Mouse (Mus musculus): Measurements from ENCODE around the gene Slc47a2. TPM values are rescaled to one million over a fixed set of nuclear protein-coding genes. Genes with fewer than 3 reads are reported as not detected.

The Slc47a2 gene
- polyA plus RNA-seq, 1 experiment from 2014 or later = not detected

DNA sequence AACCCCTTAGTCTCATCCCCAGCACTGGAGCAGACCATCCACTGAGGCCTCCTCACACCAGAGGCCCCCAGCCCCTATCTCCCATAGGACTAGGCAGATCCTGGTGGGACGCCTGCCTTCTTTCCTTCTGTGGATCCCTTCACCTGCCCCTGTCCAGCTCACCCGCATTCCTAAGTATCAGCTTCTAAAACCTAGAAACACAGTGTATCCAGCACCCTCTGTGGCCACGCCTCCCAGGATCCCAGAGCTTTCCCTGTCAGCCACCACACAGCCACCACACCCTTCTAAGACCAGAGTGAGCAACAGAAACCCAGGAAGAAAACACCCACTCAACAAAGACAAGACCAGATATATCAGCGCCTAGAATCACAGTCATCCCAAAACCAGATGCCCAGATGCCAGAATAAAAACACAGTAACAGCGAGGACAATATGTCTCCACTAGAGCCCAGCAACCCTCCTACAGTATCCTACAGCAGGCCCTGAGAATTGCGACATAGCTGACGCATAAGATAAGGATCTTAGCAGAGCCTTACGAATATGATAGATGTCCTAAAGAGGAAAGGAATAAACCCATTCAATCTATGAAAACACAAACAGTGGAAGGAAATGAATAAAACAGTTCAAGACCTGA is 64.1 kb downstream of the Slc47a2 start:
- H3K27ac ChIP-seq = no peak overlapping the region
- no peak overlapping the region for H3K4me3 ChIP-seq (ENCODE audit: inconsistent target)
- no peaks in the 10 kb centered on the region for H3K36me3 ChIP-seq (ENCODE audit: inconsistent target)
- no peaks in the 10 kb centered on the region for H3K79me2 ChIP-seq (ENCODE audit: inconsistent target)
- 70% methylated on average over 8 of the region's 8 CpGs for WGBS (ENCODE audit: missing documents)

DNA sequence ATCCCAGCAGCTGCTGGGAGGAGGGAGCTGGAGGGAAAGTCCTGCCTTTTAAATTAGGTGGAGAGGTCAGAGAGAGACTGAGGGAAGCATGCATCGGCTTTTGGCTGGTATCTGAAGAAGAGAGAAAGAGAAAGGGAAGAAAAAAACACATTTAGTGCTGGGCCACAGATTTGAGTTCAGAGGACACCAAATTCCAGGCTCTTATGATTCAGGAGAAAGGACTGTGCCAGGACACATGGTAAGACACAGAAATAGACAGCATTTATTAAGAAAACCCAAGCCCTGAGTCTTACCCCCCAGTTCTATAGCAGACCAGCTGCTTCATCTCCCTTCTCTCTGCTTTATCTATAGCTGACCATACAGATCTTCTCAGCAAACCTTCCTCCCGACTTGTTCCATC is 64.7 kb downstream of the Slc47a2 start:
- no peak overlapping the region for H3K27ac ChIP-seq
- no peaks in the 10 kb centered on the region for H3K79me2 ChIP-seq (ENCODE audit: inconsistent target)
- WGBS (ENCODE audit: missing documents) = 81% methylated on average over 2 of the region's 2 CpGs
- no peak overlapping the region for H3K4me3 ChIP-seq (ENCODE audit: inconsistent target)
- H3K36me3 ChIP-seq (ENCODE audit: inconsistent target) = no peaks in the 10 kb centered on the region

DNA sequence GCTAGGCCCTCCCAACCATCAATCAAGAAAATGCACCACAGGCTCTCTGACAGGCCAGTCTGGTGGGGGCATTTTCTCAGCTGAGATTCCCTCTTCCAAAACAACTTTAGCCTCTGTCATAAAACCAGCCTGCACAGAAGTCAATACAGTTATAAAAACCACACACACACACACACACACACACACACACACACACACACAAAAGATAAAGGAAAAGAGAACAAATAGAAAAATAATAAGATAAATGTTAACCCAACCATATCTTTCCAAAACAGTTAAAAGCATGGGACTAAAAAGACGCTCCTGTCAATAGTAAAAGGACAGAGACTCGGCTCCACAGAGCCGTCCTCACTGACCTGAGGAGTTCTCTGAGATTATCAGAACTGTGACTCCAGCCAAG is 66.2 kb downstream of the Slc47a2 start:
- WGBS (ENCODE audit: missing documents) = 80% methylated on average over 3 of the region's 3 CpGs
- no peaks in the 10 kb centered on the region for H3K36me3 ChIP-seq (ENCODE audit: inconsistent target)
- H3K27ac ChIP-seq = no peak overlapping the region
- no peaks in the 10 kb centered on the region for H3K79me2 ChIP-seq (ENCODE audit: inconsistent target)
- H3K4me3 ChIP-seq (ENCODE audit: inconsistent target) = no peak overlapping the region

DNA sequence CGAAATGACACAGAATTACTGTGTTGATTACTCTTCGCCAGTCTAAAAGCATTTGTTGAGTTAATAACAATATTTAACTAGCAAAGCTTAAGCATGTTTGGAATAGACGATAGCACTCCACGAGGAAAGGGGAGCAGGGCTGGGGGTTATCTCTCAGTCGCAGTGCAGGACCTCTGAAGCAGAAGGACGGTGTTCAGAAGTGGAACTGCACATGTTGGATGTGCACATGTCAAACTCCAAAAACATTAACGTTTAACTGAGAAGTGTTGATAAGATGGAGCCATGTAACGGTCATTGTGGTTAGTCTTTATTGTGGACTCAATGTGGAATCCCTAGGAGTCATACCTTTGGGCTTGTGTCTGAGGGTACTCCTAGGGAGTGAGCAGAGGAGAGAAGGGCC is 67.6 kb downstream of the Slc47a2 start:
- no peaks in the 10 kb centered on the region for H3K79me2 ChIP-seq (ENCODE audit: inconsistent target)
- 88% methylated on average over 7 of the region's 8 CpGs for WGBS (ENCODE audit: missing documents)
- no peak overlapping the region for H3K27ac ChIP-seq
- no peak overlapping the region for H3K4me3 ChIP-seq (ENCODE audit: inconsistent target)
- no peaks in the 10 kb centered on the region for H3K36me3 ChIP-seq (ENCODE audit: inconsistent target)

DNA sequence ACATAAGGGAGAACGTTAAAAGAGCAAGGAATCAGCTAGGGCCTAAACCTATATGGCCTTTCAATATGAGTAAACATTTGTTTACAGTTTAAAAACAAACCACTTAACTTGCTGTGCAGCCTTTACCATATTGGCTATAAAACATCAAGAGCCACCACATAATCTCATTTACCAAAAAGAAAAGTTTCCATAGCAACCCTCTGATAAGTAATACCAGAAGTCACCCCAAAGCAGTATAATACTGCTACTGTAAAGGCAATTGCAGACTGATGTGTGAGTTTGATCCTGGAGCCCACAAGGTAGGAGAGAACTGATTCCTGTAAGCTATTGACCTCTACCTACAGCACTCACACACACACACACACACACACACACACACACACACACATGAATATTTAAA is 68.2 kb downstream of the Slc47a2 start:
- no peaks in the 10 kb centered on the region for H3K79me2 ChIP-seq (ENCODE audit: inconsistent target)
- no peaks in the 10 kb centered on the region for H3K36me3 ChIP-seq (ENCODE audit: inconsistent target)
- 78% methylated on average over 1 of the region's 1 CpGs for WGBS (ENCODE audit: missing documents)
- H3K27ac ChIP-seq = no peak overlapping the region
- no peak overlapping the region for H3K4me3 ChIP-seq (ENCODE audit: inconsistent target)

DNA sequence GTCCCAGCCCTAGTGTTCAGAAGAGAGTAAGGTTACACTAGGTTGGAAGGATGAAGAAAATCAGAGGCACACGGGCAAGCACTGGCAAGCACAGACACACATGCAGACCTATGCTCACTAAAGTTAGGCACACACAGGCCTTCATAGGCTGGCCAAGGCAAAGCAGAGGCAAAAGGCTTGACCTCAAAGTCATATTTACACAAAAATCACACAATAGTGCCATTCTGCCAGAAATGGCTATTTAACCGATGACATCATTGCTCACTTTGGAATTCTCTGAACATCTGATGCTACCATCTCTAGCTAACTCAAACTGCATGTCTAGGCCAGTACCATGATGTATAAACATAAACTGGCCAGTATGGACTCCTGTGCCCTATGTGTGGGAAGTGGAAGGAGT is 68.7 kb downstream of the Slc47a2 start:
- 100% methylated on average over 2 of the region's 2 CpGs for WGBS (ENCODE audit: missing documents)
- Histone ChIP-seq H3K27ac (no peak overlapping the region), H3K79me2 (ENCODE audit: inconsistent target) (no peaks in the 10 kb centered on the region), H3K4me3 (ENCODE audit: inconsistent target) (no peak overlapping the region), H3K36me3 (ENCODE audit: inconsistent target) (no peaks in the 10 kb centered on the region)

DNA sequence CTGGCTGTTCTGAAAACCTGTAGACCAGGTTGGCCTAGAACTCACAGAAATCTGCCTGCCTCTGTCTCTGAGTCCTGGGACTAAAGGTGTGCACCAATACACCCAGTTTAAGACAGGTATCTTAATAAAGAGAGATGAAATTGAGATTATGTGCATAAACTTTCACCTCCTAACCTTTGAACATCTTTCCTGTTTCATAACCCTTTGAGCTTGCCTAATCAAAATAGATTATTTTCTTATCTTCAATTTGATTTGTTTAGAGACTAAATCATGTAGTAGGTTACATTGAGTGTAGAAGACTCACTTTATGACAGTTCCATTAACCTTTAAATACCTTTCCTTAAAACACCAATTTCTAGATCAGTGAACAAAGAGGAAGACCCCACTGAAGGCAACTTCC is 71.0 kb downstream of the Slc47a2 start:
- Histone ChIP-seq H3K4me3 (ENCODE audit: inconsistent target) (no peak overlapping the region), H3K79me2 (ENCODE audit: inconsistent target) (no peaks in the 10 kb centered on the region; the same call in 1 of the 2 replicates), H3K27ac (no peak overlapping the region), H3K36me3 (ENCODE audit: inconsistent target) (no peaks in the 10 kb centered on the region)

DNA sequence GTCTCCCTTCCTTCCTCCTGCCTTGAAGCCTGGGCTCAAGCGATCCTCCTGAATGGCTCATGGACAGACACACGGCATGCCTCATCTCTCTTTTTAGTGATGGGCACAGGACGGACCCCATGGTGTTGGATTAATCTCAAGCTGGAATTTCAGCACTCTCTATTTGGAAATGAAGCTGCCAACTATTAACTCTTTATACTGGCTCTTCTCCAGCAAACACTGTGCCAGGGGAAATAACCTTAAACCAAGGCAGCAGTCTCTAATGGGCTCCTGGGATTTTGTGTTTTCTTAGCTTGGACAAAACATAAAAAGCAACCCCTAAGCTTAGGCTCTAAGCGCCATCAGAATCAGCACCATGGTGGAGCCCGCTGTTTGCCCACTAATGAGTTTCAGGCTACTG is 72.3 kb downstream of the Slc47a2 start:
- Histone ChIP-seq H3K27ac (no peak overlapping the region), H3K4me3 (ENCODE audit: inconsistent target) (no peak overlapping the region), H3K79me2 (ENCODE audit: inconsistent target) (peaks cover 12% of the 10 kb centered on the region; the same call in 1 of the 2 replicates), H3K36me3 (ENCODE audit: inconsistent target) (no peaks in the 10 kb centered on the region)
- 92% methylated on average over 5 of the region's 5 CpGs for WGBS (ENCODE audit: missing documents)

DNA sequence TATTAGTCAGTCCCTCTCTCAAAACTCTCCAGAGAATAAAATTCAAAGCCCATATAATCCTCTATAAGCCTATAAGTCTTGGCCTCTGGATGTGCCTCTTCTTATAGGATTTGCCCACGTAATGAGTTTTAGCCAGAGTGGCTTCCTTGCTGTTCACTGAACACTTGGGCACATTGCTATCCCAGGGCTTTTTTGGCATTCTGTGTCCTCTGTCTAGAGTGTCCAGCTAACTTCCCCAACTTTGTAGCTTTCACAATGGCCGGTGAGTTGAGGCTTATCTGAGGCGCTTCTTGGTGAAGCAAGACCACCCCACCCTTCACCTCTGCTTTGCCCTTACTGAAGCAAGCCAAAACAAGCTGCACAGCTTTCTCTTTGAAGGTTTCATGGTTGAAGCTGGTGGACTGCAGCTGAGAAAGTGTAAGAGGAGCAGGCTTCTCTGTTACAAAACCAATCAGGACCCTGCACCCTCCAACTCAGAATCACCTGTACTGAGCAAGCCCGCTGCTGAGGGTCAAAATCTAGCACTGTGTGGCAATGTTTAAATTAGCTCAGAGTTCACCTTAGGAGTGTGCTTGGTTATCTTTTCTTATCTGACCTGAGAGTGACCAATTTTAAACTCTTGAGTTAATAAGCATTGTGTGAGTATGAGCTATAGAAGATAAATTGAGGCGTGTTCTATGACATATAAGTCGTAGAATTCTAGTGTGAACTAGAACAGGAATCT is 73.9 kb downstream of the Slc47a2 start:
- Histone ChIP-seq H3K27ac (no peak overlapping the region), H3K36me3 (ENCODE audit: inconsistent target) (peaks cover 8% of the 10 kb centered on the region), H3K79me2 (ENCODE audit: inconsistent target) (peaks cover 17% of the 10 kb centered on the region; the same call in 1 of the 2 replicates), H3K4me3 (ENCODE audit: inconsistent target) (no peak overlapping the region)
- 82% methylated on average over 6 of the region's 6 CpGs for WGBS (ENCODE audit: missing documents)

DNA sequence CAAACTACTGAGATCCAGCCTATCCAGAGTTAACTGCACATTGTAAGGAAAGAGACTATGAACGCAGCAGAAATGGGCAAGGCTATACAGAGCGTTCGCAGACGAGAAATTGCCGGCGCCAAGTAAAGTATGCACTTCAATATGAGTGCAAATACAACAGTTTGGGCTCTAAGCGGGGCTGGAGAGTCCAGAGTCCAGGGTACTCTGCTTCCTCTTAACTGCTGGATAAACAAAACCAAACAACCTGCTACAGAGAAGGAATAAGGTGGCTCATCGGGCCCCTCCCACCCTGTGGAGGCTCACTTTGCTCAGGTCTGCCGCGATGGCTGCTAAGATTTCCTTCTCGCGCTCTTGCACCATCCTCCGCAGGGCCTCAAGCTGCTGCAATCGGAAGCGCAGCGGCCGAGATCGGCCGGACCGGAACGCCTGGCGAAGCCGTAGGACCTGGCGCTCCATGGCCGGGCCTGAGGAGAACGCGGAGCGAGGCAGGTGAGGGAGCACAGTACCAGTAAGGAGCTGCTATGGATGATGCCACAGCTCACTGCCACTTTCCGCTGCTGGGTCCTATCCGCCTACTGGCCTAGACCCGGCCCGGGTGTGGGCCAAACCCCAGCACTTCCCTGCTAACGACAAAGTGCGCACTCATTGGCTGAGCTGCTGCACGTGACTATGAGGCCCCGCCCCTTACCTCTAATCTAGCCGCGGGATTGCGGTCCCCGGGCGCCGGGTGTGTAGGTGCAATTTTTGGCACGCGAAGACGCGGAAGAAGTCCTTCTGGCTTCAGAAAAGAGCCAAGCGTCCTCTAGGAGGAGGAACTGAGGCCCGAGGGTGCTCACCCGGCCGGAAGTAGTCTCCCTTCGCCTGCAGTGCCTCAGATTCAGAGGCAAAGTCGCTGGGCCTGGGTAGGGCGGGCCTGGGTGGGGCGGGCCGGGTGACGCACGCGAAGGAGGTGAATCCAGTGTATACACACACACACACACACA is 75.8 kb downstream of the Slc47a2 start, which contains the start of gene Aldh3a2:
Aldh3a2 (minus strand) TSS at position 914 of the 983 bp plus-strand sequence.
- Histone ChIP-seq H3K27ac (peak within 1 kb of the TSS; percentile 58), H3K36me3 (ENCODE audit: inconsistent target) (peaks cover 27% of the 10 kb centered on the region), H3K4me3 (ENCODE audit: inconsistent target) (peak within 1 kb of the TSS; percentile 72), H3K79me2 (ENCODE audit: inconsistent target) (peaks cover 17% of the 10 kb centered on the region; the same call in 1 of the 2 replicates)
- under 1% methylated on average over 54 of the region's 58 CpGs for WGBS (ENCODE audit: missing documents)

DNA sequence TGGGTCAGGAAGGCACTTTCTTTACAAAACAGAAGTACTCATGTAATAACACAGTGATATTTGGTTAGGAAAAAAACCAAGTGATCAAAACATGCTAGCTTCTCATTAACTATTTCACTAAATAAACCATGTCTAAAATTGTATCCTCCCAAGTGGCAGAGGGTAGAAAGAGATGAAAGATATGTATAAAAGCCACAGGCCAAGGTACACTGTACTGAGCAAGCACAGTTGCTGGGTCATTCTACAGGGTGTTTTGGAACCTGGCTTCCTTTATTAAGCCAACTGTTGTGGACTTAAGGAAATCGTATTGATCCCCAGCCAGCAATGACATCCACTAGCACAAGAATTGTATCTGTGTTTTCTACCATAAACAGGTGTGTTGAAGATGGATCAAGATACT is 78.8 kb downstream of the Slc47a2 start:
- no peak overlapping the region for H3K27ac ChIP-seq
- no peak overlapping the region for H3K4me3 ChIP-seq (ENCODE audit: inconsistent target)
- H3K79me2 ChIP-seq (ENCODE audit: inconsistent target) = peaks cover 17% of the 10 kb centered on the region; the same call in 1 of the 2 replicates
- 95% methylated on average over 1 of the region's 1 CpGs for WGBS (ENCODE audit: missing documents)
- peaks cover 50% of the 10 kb centered on the region for H3K36me3 ChIP-seq (ENCODE audit: inconsistent target)

DNA sequence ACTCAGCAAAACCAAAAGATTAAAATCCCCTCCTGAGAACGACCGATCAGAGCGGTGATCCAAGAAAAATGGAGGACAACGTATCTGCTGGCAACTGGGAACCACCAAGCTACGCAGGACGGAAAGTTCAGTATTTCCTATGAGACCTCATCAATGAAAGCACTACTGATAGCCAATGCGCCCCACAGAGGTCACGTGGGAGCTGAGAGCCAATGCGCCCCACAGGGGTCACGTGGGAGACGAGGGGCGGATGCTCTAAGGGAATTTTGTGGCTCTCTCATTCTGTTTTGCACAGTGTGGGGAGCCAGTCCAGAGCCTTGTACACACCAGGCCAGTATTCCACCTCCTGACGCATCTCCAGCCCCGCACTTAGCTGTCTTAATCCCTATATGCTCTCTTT is 80.1 kb downstream of the Slc47a2 start:
- Histone ChIP-seq H3K27ac (no peak overlapping the region), H3K4me3 (ENCODE audit: inconsistent target) (no peak overlapping the region), H3K79me2 (ENCODE audit: inconsistent target) (peaks cover 17% of the 10 kb centered on the region; the same call in 1 of the 2 replicates), H3K36me3 (ENCODE audit: inconsistent target) (peaks cover 58% of the 10 kb centered on the region)
- WGBS (ENCODE audit: missing documents) = 93% methylated on average over 11 of the region's 14 CpGs

DNA sequence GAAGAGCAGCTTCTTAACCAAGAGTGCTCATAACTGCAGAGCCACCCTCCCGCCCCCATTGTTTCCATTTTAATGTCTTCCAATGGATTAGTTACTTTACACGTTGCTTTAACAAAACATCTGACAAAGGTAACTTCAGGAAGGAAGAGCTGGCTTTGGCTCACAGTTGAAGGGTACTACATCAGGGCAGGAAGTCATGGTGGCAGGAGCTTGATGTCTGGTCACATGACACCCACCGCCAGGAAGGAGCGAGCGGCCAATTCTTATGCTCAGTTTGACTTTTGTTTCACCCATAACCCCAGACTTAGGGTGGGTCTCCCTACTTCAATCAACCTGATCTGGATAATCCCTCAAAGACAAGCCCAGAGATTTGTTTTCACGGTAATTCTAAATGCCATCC is 83.6 kb downstream of the Slc47a2 start:
- Histone ChIP-seq H3K79me2 (ENCODE audit: inconsistent target) (no peaks in the 10 kb centered on the region), H3K27ac (no peak overlapping the region), H3K4me3 (ENCODE audit: inconsistent target) (no peak overlapping the region), H3K36me3 (ENCODE audit: inconsistent target) (peaks cover 85% of the 10 kb centered on the region)
- 97% methylated on average over 6 of the region's 6 CpGs for WGBS (ENCODE audit: missing documents)

DNA sequence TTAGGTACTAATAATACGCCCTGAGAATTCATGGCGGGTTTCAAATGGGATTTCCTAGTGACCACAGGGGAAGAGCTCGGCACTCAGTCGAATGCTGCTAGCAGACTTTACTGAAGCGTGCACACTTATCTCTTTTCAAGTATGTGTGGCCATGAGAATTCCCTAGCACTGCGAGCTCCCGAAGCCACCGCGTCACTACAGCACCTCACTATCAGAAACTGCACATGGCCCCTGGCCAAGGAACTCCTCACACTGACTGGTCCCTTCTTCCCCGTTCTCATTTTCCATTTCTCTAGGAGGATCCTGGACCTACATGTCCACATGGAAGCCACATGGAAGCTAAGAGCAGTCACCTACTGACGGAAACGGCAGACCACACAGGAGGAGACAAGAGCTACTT is 89.9 kb downstream of the Slc47a2 start:
- 94% methylated on average over 12 of the region's 12 CpGs for WGBS (ENCODE audit: missing documents)
- peaks cover 94% of the 10 kb centered on the region for H3K36me3 ChIP-seq (ENCODE audit: inconsistent target)

More for the DNA sequence above, 89.9 kb downstream of the Slc47a2 start:
- Histone ChIP-seq H3K4me3 (ENCODE audit: inconsistent target) (no peak overlapping the region), H3K27ac (no peak overlapping the region), H3K79me2 (ENCODE audit: inconsistent target) (no peaks in the 10 kb centered on the region)
